Mouse (Mus musculus) kidney, embryonic 15.5 days (tissue): ENCODE measurements around the gene Osbpl7. TPM values are rescaled to one million over a fixed set of nuclear protein-coding genes. Genes with fewer than 3 reads are reported as not detected.
A peak's percentile ranks its signal among the peaks of the same experiment; 100 is the strongest.

Experiments used
- ATAC-seq: fragments of 200-750 bp; cut with Nextera tagmentation; replicated peaks from 2 replicates; pipeline ENCODE4 v1.8.0; 2017; ENCODE audit warnings: moderate TSS enrichment; ENCODE audit not compliant: low FRiP score
- H3K27ac ChIP-seq: fragments of 300-500 bp; sonication (generic); 2 replicates; pipeline ENCODE4 v1.5.1; 2015; ENCODE audit warnings: mild to moderate bottlenecking, inconsistent platforms
- H3K27me3 ChIP-seq: fragments of 300-500 bp; sonication (generic); 2 replicates; pipeline ENCODE4 v1.6.1; 2015; ENCODE audit warnings: inconsistent platforms
- H3K36me3 ChIP-seq: fragments of 300-500 bp; sonication (generic); 2 replicates; pipeline ENCODE4 v1.6.1; 2015; ENCODE audit warnings: inconsistent platforms
- H3K4me1 ChIP-seq: fragments of 300-500 bp; sonication (generic); 2 replicates; pipeline ENCODE4 v1.6.1; 2015; ENCODE audit warnings: inconsistent platforms
- H3K4me2 ChIP-seq: fragments of 300-500 bp; sonication (generic); 2 replicates; pipeline ENCODE4 v1.6.1; 2015; ENCODE audit warnings: moderate library complexity, mild to moderate bottlenecking, inconsistent platforms
- H3K4me3 ChIP-seq: fragments of 300-500 bp; sonication (generic); replicated peaks from 2 replicates; pipeline ENCODE4 v1.5.1; 2015; ENCODE audit warnings: mild to moderate bottlenecking, inconsistent platforms
- H3K9ac ChIP-seq: fragments of 300-500 bp; sonication (generic); 2 replicates; pipeline ENCODE4 v1.6.1; 2015; ENCODE audit warnings: mild to moderate bottlenecking, inconsistent platforms
- H3K9me3 ChIP-seq: fragments of 300-500 bp; sonication (generic); replicated peaks from 2 replicates; pipeline ENCODE4 v1.6.1; 2016; ENCODE audit warnings: inconsistent platforms
- WGBS: fragments of 180-500 bp; shearing (Covaris S2); methylation state at CpG from one replicate; pipeline ENCODE4 v1.1.7; 2015; ENCODE audit warnings: mixed read lengths; 5-methylcytosine and 5-hydroxymethylcytosine counted together
- polyA plus RNA-seq: library from polyadenylated mRNA; unstranded; fragments of >200 nt; fragmentation: Nextera tagmentation; extraction: Ambion mirVana; gene quantifications from 2 replicates; pipeline ENCODE4 v1.2.1, GENCODE M21; 2015

Gene Osbpl7
- polyA plus RNA-seq, 1 experiment from 2014 or later: 12.7 TPM

- Histone ChIP-seq H3K4me2 (no peak overlapping the region), H3K9ac (no peak overlapping the region), H3K4me1 (peaks cover 22% of the 10 kb centered on the region), H3K4me3 (no peak overlapping the region), H3K27ac (no peak overlapping the region), H3K36me3 (peaks cover 47% of the 10 kb centered on the region), H3K27me3 (no peaks in the 10 kb centered on the region), H3K9me3 (no peaks in the 10 kb centered on the region; the same call in 1 of the 2 replicates)
- WGBS: 93% methylated on average over 8 of the region's 8 CpGs
- ATAC-seq: no peak
Observed at GRCm38 (mm10) chr11:97044902-97045301, 5.5 kb upstream of the Osbpl7 start.

GRCm38 (mm10) chr11:97045861-97046260 is 4.6 kb upstream of the Osbpl7 start:
- no peak for ATAC-seq
- no peak overlapping the region for H3K27ac ChIP-seq
- no peaks in the 10 kb centered on the region for H3K27me3 ChIP-seq
- H3K9me3 ChIP-seq: no peaks in the 10 kb centered on the region; the same call in 1 of the 2 replicates
- H3K36me3 ChIP-seq: peaks cover 47% of the 10 kb centered on the region
- no peak overlapping the region for H3K4me2 ChIP-seq
- 83% methylated on average over 7 of the region's 7 CpGs for WGBS
- H3K9ac ChIP-seq: no peak overlapping the region
- no peak overlapping the region for H3K4me3 ChIP-seq
- H3K4me1 ChIP-seq: peaks cover 24% of the 10 kb centered on the region

GRCm38 (mm10) chr11:97048090-97048650 is 2.3 kb upstream of the Osbpl7 start:
- Histone ChIP-seq H3K9ac (no peak overlapping the region), H3K4me3 (no peak overlapping the region), H3K4me2 (no peak overlapping the region)

GRCm38 (mm10) chr11:97049492-97050085 is 839 bp upstream of the Osbpl7 start:
- Histone ChIP-seq H3K36me3 (peaks cover 53% of the 10 kb centered on the region), H3K9ac (no peak overlapping the region), H3K27ac (no peak overlapping the region), H3K27me3 (no peaks in the 10 kb centered on the region), H3K4me2 (no peak overlapping the region), H3K9me3 (no peaks in the 10 kb centered on the region; the same call in 1 of the 2 replicates), H3K4me3 (no peak overlapping the region), H3K4me1 (peaks cover 28% of the 10 kb centered on the region)
- WGBS: 69% methylated on average over 6 of the region's 6 CpGs
- no peak for ATAC-seq

More at GRCm38 (mm10) chr11:97048090-97048650, 2.3 kb upstream of the Osbpl7 start:
- 87% methylated on average over 8 of the region's 8 CpGs for WGBS
- no peak overlapping the region for H3K27ac ChIP-seq
- H3K27me3 ChIP-seq: no peaks in the 10 kb centered on the region
- no peak for ATAC-seq
- peaks cover 28% of the 10 kb centered on the region for H3K4me1 ChIP-seq
- H3K9me3 ChIP-seq: no peaks in the 10 kb centered on the region; the same call in 1 of the 2 replicates
- peaks cover 53% of the 10 kb centered on the region for H3K36me3 ChIP-seq

GRCm38 (mm10) chr11:97050944-97051586 is 637 bp downstream of the Osbpl7 start:
- Histone ChIP-seq H3K9me3 (no peaks in the 10 kb centered on the region), H3K9ac (peak overlapping the region; percentile 63), H3K4me2 (peak overlapping the region; percentile 88), H3K36me3 (peaks cover 55% of the 10 kb centered on the region), H3K4me3 (peak overlapping the region; percentile 63), H3K4me1 (peaks cover 28% of the 10 kb centered on the region), H3K27me3 (no peaks in the 10 kb centered on the region), H3K27ac (peak overlapping the region; percentile 63)
- WGBS: 27% methylated on average over 13 of the region's 13 CpGs
- ATAC-seq: peak; percentile 23

- Histone ChIP-seq H3K4me3 (peak overlapping the region; percentile 63), H3K9ac (peak overlapping the region; percentile 63; the same call in 1 of the 2 replicates)
- no peak for ATAC-seq
Observed at GRCm38 (mm10) chr11:97052219-97052646, 1.8 kb downstream of the Osbpl7 start.

GRCm38 (mm10) chr11:97063274-97063920 is 13.0 kb downstream of the Osbpl7 start:
- H3K9me3 ChIP-seq: no peaks in the 10 kb centered on the region
- H3K27ac ChIP-seq: peak overlapping the region; percentile 63
- WGBS: 48% methylated on average over 9 of the region's 9 CpGs
- no peak overlapping the region for H3K9ac ChIP-seq
- no peak for ATAC-seq
- no peak overlapping the region for H3K4me2 ChIP-seq
- H3K4me1 ChIP-seq: peaks cover 6% of the 10 kb centered on the region; the same call in 1 of the 2 replicates
- H3K4me3 ChIP-seq: no peak overlapping the region
- peaks cover 53% of the 10 kb centered on the region for H3K36me3 ChIP-seq
- no peaks in the 10 kb centered on the region for H3K27me3 ChIP-seq

More at GRCm38 (mm10) chr11:97052219-97052646, 1.8 kb downstream of the Osbpl7 start:
- Histone ChIP-seq H3K9me3 (no peaks in the 10 kb centered on the region), H3K4me1 (peaks cover 28% of the 10 kb centered on the region), H3K27me3 (no peaks in the 10 kb centered on the region), H3K36me3 (peaks cover 59% of the 10 kb centered on the region), H3K4me2 (peak overlapping the region; percentile 88), H3K27ac (no peak overlapping the region)
- WGBS: 24% methylated on average over 11 of the region's 11 CpGs

- peak overlapping the region; percentile 49 for H3K27ac ChIP-seq
- peaks cover 6% of the 10 kb centered on the region; the same call in 1 of the 2 replicates for H3K4me1 ChIP-seq
- no peak overlapping the region for H3K4me3 ChIP-seq
- H3K36me3 ChIP-seq: peaks cover 52% of the 10 kb centered on the region
- no peaks in the 10 kb centered on the region for H3K27me3 ChIP-seq
- H3K4me2 ChIP-seq: no peak overlapping the region
- ATAC-seq: no peak
- WGBS: 89% methylated on average over 3 of the region's 3 CpGs
- H3K9ac ChIP-seq: no peak overlapping the region
- H3K9me3 ChIP-seq: no peaks in the 10 kb centered on the region
Observed at GRCm38 (mm10) chr11:97063921-97064295, 13.5 kb downstream of the Osbpl7 start.

GRCm38 (mm10) chr11:97065538-97066295 is 15.3 kb downstream of the Osbpl7 start:
- Histone ChIP-seq H3K4me3 (no peak overlapping the region), H3K27ac (no peak overlapping the region), H3K9me3 (no peaks in the 10 kb centered on the region), H3K4me2 (no peak overlapping the region), H3K4me1 (peaks cover 6% of the 10 kb centered on the region; the same call in 1 of the 2 replicates), H3K27me3 (no peaks in the 10 kb centered on the region), H3K9ac (no peak overlapping the region), H3K36me3 (peaks cover 37% of the 10 kb centered on the region)
- WGBS: 85% methylated on average over 12 of the region's 12 CpGs
- no peak for ATAC-seq

GRCm38 (mm10) chr11:97066656-97067360 is 16.4 kb downstream of the Osbpl7 start:
- no peak for ATAC-seq
- Histone ChIP-seq H3K9ac (no peak overlapping the region), H3K4me1 (peaks cover 6% of the 10 kb centered on the region; the same call in 1 of the 2 replicates), H3K9me3 (no peaks in the 10 kb centered on the region), H3K4me3 (no peak overlapping the region), H3K27me3 (no peaks in the 10 kb centered on the region), H3K27ac (no peak overlapping the region), H3K36me3 (peaks cover 27% of the 10 kb centered on the region), H3K4me2 (no peak overlapping the region)
- WGBS: 48% methylated on average over 22 of the region's 22 CpGs

GRCm38 (mm10) chr11:97069333-97069732 is 18.9 kb downstream of the Osbpl7 start:
- Histone ChIP-seq H3K27me3 (no peaks in the 10 kb centered on the region), H3K4me2 (no peak overlapping the region), H3K9me3 (no peaks in the 10 kb centered on the region), H3K27ac (no peak overlapping the region), H3K4me1 (no peaks in the 10 kb centered on the region), H3K36me3 (peaks cover 23% of the 10 kb centered on the region), H3K9ac (no peak overlapping the region), H3K4me3 (no peak overlapping the region)
- ATAC-seq: no peak
- 58% methylated on average over 1 of the region's 1 CpGs for WGBS
